Mouse (Mus musculus) MEL (cell line): ENCODE data around the gene Slc15a2.

Experiments
- CTCF ChIP-seq, 3 experiments: IDR thresholded peaks in 2 of 3; conservative IDR thresholded peaks in 1 of 3; 2 replicates each; pipeline ENCODE4 v1.5.1; 2011 to 2012; ENCODE audit warnings: low read length in 3 of 3, low read depth in 2 of 3, mild to moderate bottlenecking in 2 of 3, improper control_type of control experiment in 1 of 3, inconsistent platforms in 1 of 3, mixed read lengths in 1 of 3, moderate library complexity in 1 of 3; ENCODE audit not compliant: control insufficient read depth in 1 of 3, insufficient read depth in 1 of 3, poor library complexity in 1 of 3, severe bottlenecking in 1 of 3
- E2F4 ChIP-seq: IDR thresholded peaks from 2 replicates; pipeline ENCODE4 v1.6.1; 2011; ENCODE audit warnings: low read depth, low read length, improper control_type of control experiment, borderline replicate concordance
- GATA1 ChIP-seq: IDR thresholded peaks from 2 replicates; pipeline ENCODE4 v1.6.1; 2011; ENCODE audit warnings: low read depth, low read length, improper control_type of control experiment
- MEF2A ChIP-seq: IDR thresholded peaks from 2 replicates; pipeline ENCODE4 v1.6.1; 2014; ENCODE audit warnings: low read depth, mild to moderate bottlenecking, inconsistent platforms, low read length, improper control_type of control experiment; ENCODE audit not compliant: poor library complexity, insufficient replicate concordance, severe bottlenecking; ENCODE audit errors: extremely low read depth
- NELFE ChIP-seq: IDR thresholded peaks from 2 replicates; pipeline ENCODE4 v1.6.1; 2011; ENCODE audit warnings: low read depth, low read length, improper control_type of control experiment
- POLR2A ChIP-seq, 2 experiments: IDR thresholded peaks; 2 replicates each; pipeline ENCODE4 v1.6.1; 2011 to 2012; ENCODE audit warnings: low read length in 2 of 2, mild to moderate bottlenecking in 2 of 2, control low read depth in 1 of 2, improper control_type of control experiment in 1 of 2, low read depth in 1 of 2, moderate library complexity in 1 of 2; ENCODE audit not compliant: control insufficient read depth in 1 of 2, insufficient read depth in 1 of 2, poor library complexity in 1 of 2
- TCF12 ChIP-seq: IDR thresholded peaks from 2 replicates; pipeline ENCODE4 v1.6.1; 2014; ENCODE audit warnings: low read depth, mild to moderate bottlenecking, inconsistent platforms, low read length, improper control_type of control experiment, moderate library complexity
- USF1 ChIP-seq: IDR thresholded peaks from 2 replicates; pipeline ENCODE4 v1.6.1; 2014; ENCODE audit warnings: low read depth, mild to moderate bottlenecking, inconsistent platforms, low read length, improper control_type of control experiment, moderate library complexity
- ZC3H11A ChIP-seq: IDR thresholded peaks from 2 replicates; pipeline ENCODE4 v1.6.1; 2012; ENCODE audit warnings: low read depth, mild to moderate bottlenecking, inconsistent platforms, low read length, improper control_type of control experiment

DNA sequence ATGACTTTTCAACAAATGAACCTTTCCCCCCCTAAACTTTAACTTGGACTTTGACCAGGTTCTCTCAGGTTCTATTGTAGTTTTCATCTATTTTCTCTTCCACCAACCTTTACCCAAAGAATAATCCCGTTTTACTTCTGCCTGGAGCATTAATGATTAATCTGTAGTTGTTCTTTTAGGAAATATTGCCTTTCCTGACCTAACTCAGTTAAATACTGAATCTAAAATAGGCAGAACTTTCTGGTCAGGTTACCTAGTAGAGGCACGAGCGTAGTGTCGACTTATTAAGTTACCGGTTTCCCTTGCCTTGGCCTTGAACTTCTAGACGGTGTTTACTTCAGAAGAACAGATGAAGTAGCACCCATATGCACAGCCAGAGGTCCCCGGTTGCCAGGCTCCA is 1.7 kb upstream of the Slc15a2 start:
- TF ChIP-seq CTCF (IDR thresholded peaks at IDR 0.05 in 2 of 3, conservative IDR thresholded peaks at IDR 0.05 in 1 of 3; ENCODE audit: control insufficient read depth in 1 of 3, insufficient read depth in 1 of 3, low read depth in 2 of 3, low read length in 3 of 3, poor library complexity in 1 of 3, severe bottlenecking in 1 of 3) (no peak), USF1 (no peak), TCF12 (no peak), E2F4 (no peak), POLR2A (IDR thresholded peaks at IDR 0.05; ENCODE audit: control insufficient read depth in 1 of 2, insufficient read depth in 1 of 2, low read depth in 1 of 2, low read length in 2 of 2, poor library complexity in 1 of 2) (no peak), NELFE (no peak), ZC3H11A (no peak), MEF2A (no peak), GATA1 (no peak)
